Mouse (Mus musculus) limb, embryonic 13.5 days (tissue): ENCODE measurements around the gene Snu13. TPM values are rescaled to one million over a fixed set of nuclear protein-coding genes. Genes with fewer than 3 reads are reported as not detected.

Source experiments
- ATAC-seq: fragments of 200-750 bp; cut with Nextera tagmentation; 2 replicates; pipeline ENCODE4 v1.8.0; 2017; ENCODE audit warnings: low read depth, moderate number of reproducible peaks, moderate TSS enrichment; ENCODE audit not compliant: low FRiP score
- H3K27ac ChIP-seq: fragments of 300-500 bp; sonication (generic); 2 replicates; pipeline ENCODE4 v1.5.1; 2015; ENCODE audit warnings: inconsistent platforms, mild to moderate bottlenecking, moderate library complexity
- H3K27me3 ChIP-seq: fragments of 300-500 bp; sonication (generic); 2 replicates; pipeline ENCODE4 v1.6.1; 2015; ENCODE audit warnings: mild to moderate bottlenecking, inconsistent platforms
- H3K36me3 ChIP-seq: fragments of 300-500 bp; sonication (generic); 2 replicates; pipeline ENCODE4 v1.6.1; 2015; ENCODE audit warnings: inconsistent platforms, mild to moderate bottlenecking, moderate library complexity
- H3K4me1 ChIP-seq: fragments of 300-500 bp; sonication (generic); 2 replicates; pipeline ENCODE4 v1.6.1; 2015; ENCODE audit warnings: inconsistent platforms
- H3K4me2 ChIP-seq: fragments of 300-500 bp; sonication (generic); replicated peaks from 2 replicates; pipeline ENCODE4 v1.6.1; 2015; ENCODE audit warnings: inconsistent platforms, mild to moderate bottlenecking, moderate library complexity
- H3K4me3 ChIP-seq: fragments of 300-500 bp; sonication (generic); 2 replicates; pipeline ENCODE4 v1.5.1; 2015; ENCODE audit warnings: moderate library complexity, mild to moderate bottlenecking, inconsistent platforms
- H3K9ac ChIP-seq: fragments of 300-500 bp; sonication (generic); 2 replicates; pipeline ENCODE4 v1.6.1; 2015; ENCODE audit warnings: mild to moderate bottlenecking, inconsistent platforms
- H3K9me3 ChIP-seq: fragments of 300-500 bp; sonication (generic); 2 replicates; pipeline ENCODE4 v1.6.1; 2016; ENCODE audit warnings: inconsistent platforms
- WGBS: fragments of 180-500 bp; shearing (Covaris S2); methylation state at CpG from one replicate; pipeline ENCODE4 v1.1.7; 2015; 5-methylcytosine and 5-hydroxymethylcytosine counted together
- polyA plus RNA-seq: library from polyadenylated mRNA; unstranded; fragments of >200 nt; fragmentation: Nextera tagmentation; extraction: Ambion mirVana; gene quantifications from 2 replicates; pipeline ENCODE4 v1.2.1, GENCODE M21; 2015

The Snu13 gene
- polyA plus RNA-seq, 1 experiment from 2014 or later: 294 TPM

DNA sequence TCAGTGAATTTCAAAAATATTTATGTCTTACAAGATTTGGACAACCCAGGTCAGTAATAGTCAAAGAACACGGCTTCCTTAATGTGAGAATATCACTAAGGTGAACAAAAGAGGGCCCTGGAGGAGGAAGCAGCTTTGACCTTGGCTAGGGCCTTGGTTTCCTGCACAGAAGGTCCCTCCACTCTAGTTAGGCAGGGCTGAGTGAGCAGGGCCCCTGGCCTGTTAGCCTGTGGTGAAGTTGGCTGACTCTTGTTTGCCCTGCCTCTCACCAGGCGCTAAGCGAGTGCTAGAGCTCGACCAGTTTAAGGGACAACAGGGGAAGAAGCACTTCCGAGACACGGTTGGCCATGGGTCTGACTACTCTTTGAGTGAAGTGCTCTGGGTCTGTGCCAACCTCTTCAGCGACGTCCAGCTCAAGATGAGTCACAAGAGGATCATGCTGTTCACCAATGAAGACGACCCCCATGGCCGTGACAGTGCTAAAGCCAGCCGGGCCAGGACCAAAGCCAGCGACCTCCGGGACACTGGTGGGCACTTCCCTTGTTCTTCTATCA, 24.8 kb downstream of the Snu13 start:
- no peak overlapping the region for H3K4me2 ChIP-seq

DNA sequence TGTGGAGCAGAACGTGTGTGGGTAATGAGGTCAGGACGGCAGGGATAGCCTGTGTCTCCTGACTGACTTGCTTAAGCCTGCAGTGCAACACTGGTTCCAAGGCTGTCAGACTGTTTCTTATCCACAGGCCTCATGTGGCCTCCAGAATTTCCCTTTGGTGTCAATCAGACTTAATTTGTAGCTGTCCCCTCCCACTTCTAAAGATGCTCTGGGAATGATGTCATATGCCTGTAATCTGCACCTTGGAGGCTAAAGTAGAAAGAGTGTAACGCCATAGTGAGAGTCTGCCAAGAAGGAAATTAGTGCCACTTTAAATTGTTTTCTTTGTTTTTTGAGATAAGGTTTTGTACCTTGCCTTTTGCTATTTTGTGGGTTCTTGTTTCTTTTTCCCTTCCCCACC, 28.1 kb downstream of the Snu13 start:
- Histone ChIP-seq H3K4me2 (no peak overlapping the region), H3K9me3 (no peaks in the 10 kb centered on the region), H3K27me3 (no peaks in the 10 kb centered on the region), H3K9ac (no peak overlapping the region), H3K36me3 (peaks cover 46% of the 10 kb centered on the region), H3K4me1 (peaks cover 20% of the 10 kb centered on the region), H3K27ac (no peak overlapping the region), H3K4me3 (no peak overlapping the region)
- no peak for ATAC-seq
- 88% methylated on average over 3 of the region's 3 CpGs for WGBS

More for the DNA sequence above, 24.8 kb downstream of the Snu13 start:
- 88% methylated on average over 13 of the region's 13 CpGs for WGBS
- Histone ChIP-seq H3K4me3 (no peak overlapping the region), H3K27me3 (no peaks in the 10 kb centered on the region), H3K9me3 (no peaks in the 10 kb centered on the region), H3K9ac (no peak overlapping the region), H3K27ac (no peak overlapping the region), H3K36me3 (peaks cover 80% of the 10 kb centered on the region), H3K4me1 (0 out of 2 replicates have a peak, but pooled peaks cover 2% of the 10 kb centered on the region)
- ATAC-seq: no peak

DNA sequence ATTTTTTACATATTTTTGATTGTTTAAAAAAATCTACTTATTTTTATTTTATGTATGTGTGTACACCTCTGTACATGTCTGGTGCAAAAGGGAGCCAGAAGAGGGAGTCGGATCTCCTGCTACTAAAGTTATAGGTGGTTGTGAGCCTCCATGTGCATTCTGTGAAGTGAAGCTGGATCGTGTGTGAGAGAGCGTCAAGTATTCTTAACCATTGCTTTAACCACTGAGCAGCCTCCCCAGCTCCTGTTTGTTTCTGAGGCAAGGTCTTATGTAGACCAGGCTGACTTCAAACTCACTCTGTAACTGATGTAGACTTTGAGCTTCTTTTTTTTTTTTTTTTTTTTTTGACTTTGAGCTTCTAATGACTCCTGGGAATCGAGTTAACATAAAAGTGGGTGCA, 29.9 kb downstream of the Snu13 start:
- Histone ChIP-seq H3K4me2 (0 out of 2 replicates have a peak overlapping the region, but pooled peaks have one; percentile 19), H3K4me3 (no peak overlapping the region; the same call in 1 of the 2 replicates), H3K27ac (no peak overlapping the region), H3K36me3 (peaks cover 28% of the 10 kb centered on the region), H3K27me3 (no peaks in the 10 kb centered on the region), H3K4me1 (peaks cover 24% of the 10 kb centered on the region), H3K9ac (peak overlapping the region; percentile 26; the same call in 1 of the 2 replicates), H3K9me3 (no peaks in the 10 kb centered on the region)
- ATAC-seq: no peak
- 67% methylated on average over 4 of the region's 4 CpGs for WGBS

DNA sequence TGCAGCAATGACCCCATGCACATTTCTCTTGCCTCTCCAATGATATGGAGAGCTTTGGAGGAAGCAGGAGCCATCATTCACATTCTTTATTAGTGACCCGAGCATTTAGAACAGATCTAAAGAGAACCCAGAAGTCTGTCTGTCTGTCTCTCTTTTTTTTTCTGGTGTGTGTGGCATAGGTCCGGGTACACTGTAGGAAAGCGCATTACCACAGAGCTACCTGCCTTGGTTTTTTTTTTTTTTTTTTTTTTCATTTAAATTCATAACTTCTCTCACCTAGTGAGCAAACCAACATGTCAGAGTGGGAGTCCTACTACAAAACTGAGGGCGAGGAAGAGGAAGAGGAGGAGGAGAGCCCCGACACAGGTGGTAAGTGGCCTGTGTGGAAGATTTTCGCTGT, 30.6 kb downstream of the Snu13 start:
- Histone ChIP-seq H3K27me3 (no peaks in the 10 kb centered on the region), H3K27ac (peak overlapping the region; percentile 67; the same call in 1 of the 2 replicates), H3K9ac (peak overlapping the region; percentile 77), H3K4me1 (peaks cover 24% of the 10 kb centered on the region), H3K4me2 (peak overlapping the region; percentile 95), H3K4me3 (peak overlapping the region; percentile 92), H3K36me3 (peaks cover 22% of the 10 kb centered on the region), H3K9me3 (no peaks in the 10 kb centered on the region)
- no peak for ATAC-seq
- WGBS: 23% methylated on average over 6 of the region's 6 CpGs

DNA sequence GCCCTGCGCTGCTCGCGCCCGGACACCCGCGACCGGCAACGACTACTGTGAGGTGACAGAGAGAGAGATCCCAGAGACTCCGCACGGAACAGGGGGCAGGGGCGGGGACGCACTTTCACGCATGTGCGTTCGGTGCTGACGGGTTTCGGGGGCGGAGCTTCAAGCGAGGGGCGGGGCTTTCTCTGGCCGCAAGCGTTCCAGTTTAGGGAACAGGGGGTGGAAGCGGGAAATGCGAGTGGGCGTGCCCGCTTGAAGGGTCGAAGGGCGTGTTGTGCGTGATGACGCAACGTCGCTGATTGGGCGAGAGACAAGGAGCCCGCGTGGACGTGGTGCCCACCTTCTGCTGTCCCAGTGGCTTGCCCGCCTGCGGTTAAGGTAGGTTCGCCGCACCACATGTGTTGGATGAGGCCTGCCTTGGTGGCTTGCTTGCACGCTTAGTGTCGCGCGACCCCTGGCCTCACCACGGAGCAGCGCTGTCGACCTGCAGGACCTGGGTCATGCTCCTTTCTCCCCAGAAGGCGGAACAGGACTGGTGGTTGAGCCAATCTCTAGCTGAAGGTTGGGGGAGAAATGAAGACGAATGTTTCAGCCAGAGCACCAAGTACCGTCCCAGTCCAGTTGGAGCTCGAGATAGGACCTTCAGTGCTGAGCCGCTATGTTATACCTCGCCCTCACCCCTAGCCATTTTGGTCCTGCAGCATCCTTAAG, 31.1 kb downstream of the Snu13 start:
- Histone ChIP-seq H3K36me3 (peaks cover 17% of the 10 kb centered on the region), H3K27ac (peak overlapping the region; percentile 67), H3K4me2 (peak overlapping the region; percentile 95), H3K9ac (peak overlapping the region; percentile 89), H3K4me1 (peaks cover 24% of the 10 kb centered on the region), H3K27me3 (no peaks in the 10 kb centered on the region), H3K9me3 (no peaks in the 10 kb centered on the region), H3K4me3 (peak overlapping the region; percentile 92)
- ATAC-seq: peak; percentile 98
- under 1% methylated on average over 53 of the region's 53 CpGs for WGBS

DNA sequence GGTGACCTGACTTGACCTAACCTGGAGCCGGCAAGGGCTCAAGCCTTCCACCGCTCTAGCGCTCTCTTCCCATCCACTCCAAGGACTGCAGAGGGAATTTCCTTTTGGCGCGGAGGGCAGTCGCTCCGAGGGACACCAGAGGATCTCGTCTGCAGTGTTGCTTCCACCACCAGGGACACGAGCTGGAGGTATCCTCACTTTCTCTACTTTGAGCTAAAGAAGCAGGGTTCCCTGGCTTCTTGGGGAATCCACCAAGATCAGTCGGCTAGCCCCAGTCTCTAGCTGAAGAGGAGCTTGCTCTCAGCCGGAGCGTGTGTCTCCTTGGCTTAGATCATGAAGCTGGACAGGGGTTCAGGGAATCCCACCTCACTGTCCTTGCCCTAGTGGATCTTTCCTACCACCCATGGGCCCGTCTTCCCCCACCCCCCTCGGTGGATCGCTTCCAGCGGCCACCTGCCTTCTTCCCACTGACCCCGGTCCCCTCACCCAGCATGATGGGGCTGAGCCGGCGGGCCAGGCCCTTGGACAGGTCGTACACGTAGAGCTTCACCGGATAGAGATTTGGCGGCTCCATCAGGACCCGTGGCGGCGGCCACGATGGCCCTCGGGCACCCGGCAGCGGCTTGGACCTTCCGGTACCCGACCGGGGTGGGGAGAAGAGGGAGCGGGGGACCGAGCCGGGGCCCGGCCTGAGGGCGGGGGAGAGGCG, 31.9 kb downstream of the Snu13 start:
- Histone ChIP-seq H3K27ac (peak overlapping the region; percentile 48; the same call in 1 of the 2 replicates), H3K36me3 (peaks cover 14% of the 10 kb centered on the region), H3K4me1 (peaks cover 24% of the 10 kb centered on the region), H3K27me3 (no peaks in the 10 kb centered on the region), H3K4me2 (peak overlapping the region; percentile 95), H3K4me3 (peak overlapping the region; percentile 92), H3K9me3 (no peaks in the 10 kb centered on the region), H3K9ac (peak overlapping the region; percentile 89)
- no peak; the same call in 1 of the 2 replicates for ATAC-seq
- WGBS: under 1% methylated on average over 39 of the region's 39 CpGs

DNA sequence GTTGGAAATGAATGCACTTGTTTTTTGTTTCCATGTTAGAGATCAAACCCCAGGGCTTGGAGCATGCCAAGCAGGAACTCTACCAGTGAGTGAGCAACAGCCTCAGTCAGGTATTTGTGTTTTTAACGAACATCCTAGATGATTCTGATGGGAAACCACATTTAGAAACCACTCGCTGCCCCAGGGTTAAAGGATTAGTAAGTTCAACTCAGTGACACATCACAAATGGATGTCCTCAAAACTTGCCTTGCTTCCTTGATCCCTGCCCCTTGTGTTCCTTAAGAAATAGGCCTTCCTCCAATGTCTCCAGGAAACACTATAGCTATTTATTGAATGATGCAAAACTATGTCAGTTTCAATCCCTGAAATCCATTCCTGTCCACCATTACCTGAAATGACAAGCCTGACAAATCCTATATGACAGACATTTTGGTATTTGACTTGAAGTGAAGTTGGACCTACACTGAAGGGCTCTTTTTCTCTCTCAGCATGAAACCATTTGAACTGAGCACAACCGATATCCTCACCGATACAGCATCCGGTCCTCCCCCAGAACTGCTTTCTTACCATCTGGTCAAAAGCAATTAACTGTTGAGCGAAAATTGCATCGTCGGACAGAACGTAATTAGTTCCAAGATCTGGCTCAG, 32.5 kb downstream of the Snu13 start:
- Histone ChIP-seq H3K36me3 (peaks cover 11% of the 10 kb centered on the region), H3K9me3 (no peaks in the 10 kb centered on the region), H3K27ac (no peak overlapping the region), H3K27me3 (no peaks in the 10 kb centered on the region), H3K4me2 (peak overlapping the region; percentile 95), H3K4me1 (peaks cover 24% of the 10 kb centered on the region), H3K4me3 (peak overlapping the region; percentile 92), H3K9ac (peak overlapping the region; percentile 89)
- 14% methylated on average over 9 of the region's 9 CpGs for WGBS
- no peak for ATAC-seq

DNA sequence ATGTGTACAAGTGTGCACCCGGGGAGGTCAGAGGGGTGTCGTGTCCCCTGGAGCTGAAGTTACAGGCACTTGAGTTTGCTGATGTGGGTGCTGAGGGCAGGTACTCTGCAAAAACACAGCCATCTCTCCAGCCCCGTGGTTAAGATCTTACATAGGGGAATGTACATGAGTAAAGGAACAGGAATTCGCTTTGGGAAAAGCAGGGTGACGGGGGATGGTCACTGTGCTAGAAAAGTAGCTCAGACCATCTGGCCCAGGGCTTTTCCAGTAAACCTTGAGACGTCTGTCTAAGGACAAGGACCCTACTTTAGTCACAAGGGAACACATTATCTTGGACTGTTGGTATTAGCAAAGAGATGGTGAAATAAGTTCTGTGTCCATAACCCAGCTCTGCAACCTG, 35.5 kb downstream of the Snu13 start:
- Histone ChIP-seq H3K36me3 (no peaks in the 10 kb centered on the region), H3K4me3 (no peak overlapping the region), H3K9me3 (no peaks in the 10 kb centered on the region), H3K9ac (no peak overlapping the region), H3K27me3 (no peaks in the 10 kb centered on the region), H3K4me1 (peaks cover 19% of the 10 kb centered on the region), H3K27ac (no peak overlapping the region), H3K4me2 (no peak overlapping the region)
- no peak for ATAC-seq
- 84% methylated on average over 6 of the region's 6 CpGs for WGBS

DNA sequence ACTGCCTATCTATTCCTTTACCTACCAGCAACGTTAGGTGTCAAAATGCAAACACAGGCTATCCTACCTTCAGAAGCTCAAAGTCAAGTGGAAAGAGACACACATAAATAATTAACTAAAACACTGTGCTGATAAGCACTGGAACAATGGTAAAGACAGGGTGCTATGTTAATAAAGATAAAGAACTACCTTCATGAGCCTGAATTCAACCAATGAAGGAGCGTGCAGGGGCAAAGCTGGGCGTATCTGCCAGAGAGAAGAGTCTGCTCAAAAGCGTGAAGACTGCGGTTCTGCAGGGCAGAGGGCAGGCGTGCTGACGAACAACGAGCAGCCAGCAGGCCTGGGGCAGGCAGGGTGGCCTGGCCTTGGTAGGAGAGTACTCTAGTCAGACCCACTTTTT, 43.1 kb downstream of the Snu13 start:
- H3K27me3 ChIP-seq: no peaks in the 10 kb centered on the region
- H3K27ac ChIP-seq: no peak overlapping the region
- no peak overlapping the region for H3K9ac ChIP-seq
- WGBS: 90% methylated on average over 8 of the region's 8 CpGs
- no peak overlapping the region for H3K4me3 ChIP-seq
- no peak for ATAC-seq
- H3K36me3 ChIP-seq: peaks cover 39% of the 10 kb centered on the region
- no peaks in the 10 kb centered on the region for H3K9me3 ChIP-seq
- H3K4me2 ChIP-seq: no peak overlapping the region
- H3K4me1 ChIP-seq: no peaks in the 10 kb centered on the region

DNA sequence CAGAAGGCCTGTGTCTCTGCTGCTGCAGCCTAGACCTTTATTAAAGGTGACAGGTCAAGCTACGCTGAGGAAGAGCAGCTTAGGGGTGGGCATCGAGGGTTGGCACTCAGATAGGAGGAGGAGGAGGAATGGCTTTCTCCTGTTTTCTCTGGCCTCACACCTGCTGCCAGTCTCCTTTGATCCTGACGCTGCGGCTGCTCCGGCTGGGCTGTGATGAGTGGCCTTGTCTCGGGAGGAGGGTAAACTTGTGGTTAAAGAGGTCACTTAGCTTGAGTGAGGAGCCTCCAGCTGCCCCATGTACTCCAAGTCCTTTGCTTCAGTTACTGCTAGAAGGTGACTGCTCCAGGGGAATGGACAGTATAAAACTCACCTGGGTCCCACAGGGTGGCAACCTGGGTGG, 53.4 kb downstream of the Snu13 start:
- no peak overlapping the region for H3K4me3 ChIP-seq
- H3K9ac ChIP-seq: no peak overlapping the region
- no peak overlapping the region for H3K27ac ChIP-seq
- no peak overlapping the region for H3K4me2 ChIP-seq
- ATAC-seq: no peak
- WGBS: 74% methylated on average over 6 of the region's 6 CpGs
- H3K36me3 ChIP-seq: peaks cover 64% of the 10 kb centered on the region
- H3K9me3 ChIP-seq: no peaks in the 10 kb centered on the region
- no peaks in the 10 kb centered on the region for H3K4me1 ChIP-seq
- H3K27me3 ChIP-seq: no peaks in the 10 kb centered on the region

DNA sequence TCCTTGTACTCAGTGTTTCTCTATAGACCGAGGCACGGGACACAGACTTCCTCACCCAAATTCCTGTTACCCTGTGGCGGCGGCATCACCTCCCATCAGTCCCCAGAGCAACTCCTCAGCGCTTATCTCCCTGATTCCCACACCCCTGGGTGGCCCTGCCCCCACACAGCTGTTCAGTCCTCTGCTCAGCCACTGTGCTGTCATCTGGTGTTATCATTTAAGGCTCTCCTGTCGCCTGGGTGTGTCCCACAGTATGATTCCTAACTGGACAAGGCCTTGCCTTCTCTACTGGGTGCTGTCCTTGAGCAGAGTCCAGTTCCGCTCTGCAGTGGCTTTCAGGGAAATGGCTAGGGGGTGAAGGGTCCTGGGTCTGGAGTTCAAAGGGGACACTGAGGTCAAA, 56.8 kb downstream of the Snu13 start:
- Histone ChIP-seq H3K27me3 (no peaks in the 10 kb centered on the region), H3K36me3 (peaks cover 31% of the 10 kb centered on the region), H3K9ac (no peak overlapping the region), H3K4me2 (no peak overlapping the region), H3K4me1 (no peaks in the 10 kb centered on the region), H3K9me3 (no peaks in the 10 kb centered on the region), H3K4me3 (no peak overlapping the region), H3K27ac (no peak overlapping the region)
- ATAC-seq: no peak
- 45% methylated on average over 7 of the region's 7 CpGs for whole genome bisulfite sequencing
